Mouse (Mus musculus) monocyte, adult 5-6 weeks (primary cell): ENCODE measurements around the gene Cpn2. TPM values are rescaled to one million over a fixed set of nuclear protein-coding genes. Genes with fewer than 3 reads are reported as not detected.
A peak's percentile ranks its signal among the peaks of the same experiment; 100 is the strongest.

Experiments used
- ATAC-seq: fragments of 153-309, 156-312 bp; replicated peaks from 2 replicates; pipeline ENCODE4 v1.8.0; 2017; ENCODE audit warnings: mild to moderate bottlenecking; ENCODE audit not compliant: low TSS enrichment, insufficient number of reproducible peaks, severe bottlenecking, poor library complexity, low FRiP score
- total RNA-seq: library from RNA; stranded (forward); fragments of 200-1000, 200-491, 200-594 nt; gene quantifications from 3 replicates; pipeline ENCODE4 v1.2.3, GENCODE M21; 2017

The Cpn2 gene
- 0.32 TPM in 1 of 3 replicates, not detected in the others for total RNA-seq

DNA sequence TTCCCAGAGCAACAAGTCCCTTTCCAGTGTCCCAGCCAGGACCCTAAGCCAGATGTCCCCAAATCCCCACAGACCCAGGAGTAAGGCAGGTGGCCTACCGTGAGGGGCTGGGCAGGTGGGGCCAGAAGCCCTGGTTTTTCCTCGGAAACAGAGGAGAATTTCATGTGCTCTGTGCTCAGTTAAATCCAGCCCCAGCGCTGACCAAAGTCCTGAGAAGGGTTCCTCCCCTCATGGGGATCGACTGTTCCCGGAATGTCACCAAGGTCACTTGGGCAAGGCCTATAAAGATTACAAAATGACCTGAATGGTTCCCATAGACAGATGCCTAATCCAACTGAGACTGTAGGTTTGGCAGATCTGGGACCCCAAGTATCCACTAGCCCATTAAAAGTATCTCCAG, at the start of gene Cpn2:
Cpn2 (minus strand) TSS at position 141 of the 400 bp plus-strand sequence.
- no peak for ATAC-seq

DNA sequence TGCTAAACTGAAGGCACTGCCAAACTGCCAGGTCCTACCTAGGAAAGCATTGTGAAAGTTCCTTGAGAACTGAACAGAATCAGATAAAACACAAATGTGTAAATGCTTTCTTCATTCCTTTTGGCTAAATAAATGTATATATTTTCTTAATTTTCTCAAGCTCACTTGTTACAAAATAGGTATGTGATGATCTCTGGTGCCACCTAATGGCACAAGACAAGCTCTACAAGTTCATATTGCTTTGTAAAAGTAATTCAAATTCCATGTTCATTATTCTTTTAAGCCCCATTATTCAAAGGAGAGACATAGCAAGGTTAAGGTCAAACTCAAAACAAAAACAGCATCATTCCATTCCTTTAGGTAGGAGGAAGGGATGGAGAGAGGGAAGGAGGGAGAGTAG, 46.9 kb upstream of the Cpn2 start:
- ATAC-seq, result no peak

DNA sequence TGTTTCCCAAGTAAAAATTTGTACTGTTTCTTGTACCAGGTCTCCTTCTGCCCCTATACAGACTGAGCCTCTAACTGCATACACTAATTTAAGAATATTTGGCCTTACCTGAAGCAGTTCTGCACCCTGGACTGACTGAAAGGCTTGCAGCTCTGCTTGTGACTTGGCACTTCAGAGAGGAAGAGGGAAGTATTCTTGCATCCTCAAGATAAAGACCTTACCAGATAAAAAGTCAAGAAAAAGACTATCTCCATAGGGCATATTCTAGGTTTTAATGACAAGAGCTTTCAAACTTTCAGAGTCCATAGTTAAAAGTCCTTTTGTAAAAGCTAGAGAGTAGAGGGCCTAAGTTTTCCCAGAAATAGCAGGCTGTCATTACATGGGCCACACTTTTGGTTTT, 43.3 kb upstream of the Cpn2 start, which contains the start of gene Gp5:
Gp5 (minus strand) TSS at position 133 of the 400 bp plus-strand sequence.
- no peak for ATAC-seq

DNA sequence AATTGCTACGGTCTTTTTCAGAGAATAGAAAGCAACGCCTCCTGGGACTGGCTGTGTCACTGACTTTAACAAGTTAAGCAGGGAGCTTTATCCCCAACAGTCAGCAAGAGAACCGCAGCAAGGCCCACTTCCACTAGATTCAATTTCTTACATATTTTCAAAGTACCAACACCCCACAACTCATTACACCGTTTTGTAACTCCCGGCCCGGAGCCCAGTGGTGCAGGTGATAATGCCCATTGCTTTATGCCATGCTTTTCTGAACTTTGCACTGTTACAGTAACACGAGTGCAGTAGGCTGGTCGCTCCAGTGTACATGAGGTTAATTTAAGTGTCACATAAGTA, 42.8 kb upstream of the Cpn2 start:
- ATAC-seq, result no peak

DNA sequence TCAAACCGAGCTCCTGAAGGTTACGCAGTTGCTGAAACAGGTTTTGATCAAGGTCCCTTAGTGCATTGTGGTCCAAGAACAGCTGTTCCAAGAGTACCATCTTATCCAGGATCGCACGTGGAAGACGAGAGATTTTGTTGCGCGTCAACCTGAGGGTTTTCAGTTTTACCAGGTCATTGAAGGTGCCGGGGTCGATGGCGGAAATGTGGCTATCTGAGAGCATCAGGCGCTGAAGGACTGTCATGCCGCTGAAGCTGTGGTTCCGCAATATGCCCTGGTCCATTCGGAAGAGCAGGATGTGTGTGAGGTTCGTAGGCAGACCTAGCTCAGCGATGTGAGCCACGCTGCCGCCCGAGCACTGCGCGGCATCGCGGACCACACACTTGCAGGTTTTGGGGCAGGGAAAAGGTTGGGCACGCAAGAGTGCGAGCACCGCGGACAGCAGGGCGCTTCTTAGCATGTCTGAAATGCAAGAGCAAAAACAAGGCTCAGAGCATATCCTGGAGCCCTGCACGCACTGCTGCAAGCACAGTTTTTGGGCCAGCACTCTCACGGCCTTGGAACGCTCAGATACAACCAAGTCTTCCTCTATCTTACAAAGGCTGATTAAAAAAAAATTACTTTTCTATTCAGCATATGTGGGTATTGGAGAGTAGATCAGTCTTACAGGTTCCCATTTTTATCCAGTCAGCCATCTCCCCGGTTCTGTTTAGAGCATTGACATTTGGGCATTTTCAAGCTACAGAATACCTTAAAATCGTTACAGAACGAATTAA, 42.3 kb upstream of the Cpn2 start:
- ATAC-seq, result peak; percentile 38; the same call in 1 of the 2 replicates

DNA sequence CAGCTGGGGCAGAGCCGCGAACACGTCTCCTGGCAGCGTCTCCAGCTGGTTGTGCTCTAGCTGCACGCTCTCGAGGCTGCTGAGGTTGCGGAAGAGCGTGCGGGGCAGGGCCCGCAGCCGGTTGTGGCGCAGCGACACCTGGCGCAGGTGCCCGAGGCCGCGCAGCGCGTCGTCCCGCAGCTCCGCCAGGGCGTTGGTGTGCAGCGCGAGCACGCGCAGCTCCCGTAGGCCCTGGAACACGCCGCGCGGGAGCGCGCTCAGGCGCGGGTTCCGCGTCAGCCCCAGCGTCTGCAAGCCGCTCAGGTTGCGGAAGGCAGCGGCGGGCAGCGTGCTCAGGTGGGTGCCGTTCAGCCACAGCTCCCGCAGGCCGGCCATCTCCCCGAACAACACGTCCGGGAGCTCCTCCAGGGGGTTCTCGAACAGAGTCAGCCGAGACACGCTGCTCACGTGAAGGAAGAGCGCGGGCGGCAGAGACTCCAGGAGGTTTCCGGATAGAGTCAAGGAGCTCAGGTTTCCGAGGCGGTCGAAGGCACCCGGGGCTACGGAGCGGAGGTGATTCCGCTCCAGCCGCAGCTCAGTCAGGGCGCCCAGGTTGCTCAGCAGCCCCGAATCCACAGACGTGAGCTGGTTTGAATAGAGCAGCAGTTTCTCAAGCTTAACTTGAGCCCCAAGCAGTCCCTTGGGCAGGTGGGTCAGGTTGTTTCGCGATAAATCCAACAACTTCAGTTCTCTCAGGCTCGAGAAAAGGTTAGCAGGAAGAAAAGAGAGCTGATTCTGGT, 41.5 kb upstream of the Cpn2 start:
- 0 out of 2 replicates have a peak, but pooled peaks have one; percentile 6 for ATAC-seq

DNA sequence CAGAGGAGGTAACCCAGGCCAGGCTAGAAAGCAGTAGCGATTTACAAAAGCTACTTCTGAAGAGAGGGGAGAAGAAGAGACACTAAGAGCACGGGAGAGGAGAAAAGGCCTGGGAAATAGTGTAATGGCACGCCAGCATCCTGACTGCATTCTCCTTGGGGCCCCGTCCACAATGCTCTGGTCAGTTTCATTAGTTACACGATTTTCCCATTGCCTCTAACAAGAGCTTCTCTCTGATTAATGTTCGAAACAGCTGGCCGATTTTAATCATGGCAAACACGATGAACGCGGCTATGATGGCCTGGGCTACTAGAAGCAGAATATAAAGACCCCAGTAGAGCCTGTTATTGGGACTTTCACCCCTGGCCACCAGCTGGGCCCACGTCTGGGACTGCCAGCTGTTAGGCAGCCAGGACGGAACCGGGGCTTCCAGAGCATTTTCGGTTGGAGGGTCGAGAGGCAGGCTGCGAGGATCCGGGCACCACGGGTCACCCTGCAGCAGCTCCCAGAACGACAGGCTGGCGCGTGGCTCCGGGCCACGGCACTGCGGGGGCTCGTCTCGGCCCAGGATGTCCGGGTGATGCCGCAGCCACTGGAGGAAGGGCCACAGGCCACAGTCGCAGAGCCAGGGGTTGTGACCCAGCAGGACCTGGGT, 40.8 kb upstream of the Cpn2 start:
- no peak for ATAC-seq

DNA sequence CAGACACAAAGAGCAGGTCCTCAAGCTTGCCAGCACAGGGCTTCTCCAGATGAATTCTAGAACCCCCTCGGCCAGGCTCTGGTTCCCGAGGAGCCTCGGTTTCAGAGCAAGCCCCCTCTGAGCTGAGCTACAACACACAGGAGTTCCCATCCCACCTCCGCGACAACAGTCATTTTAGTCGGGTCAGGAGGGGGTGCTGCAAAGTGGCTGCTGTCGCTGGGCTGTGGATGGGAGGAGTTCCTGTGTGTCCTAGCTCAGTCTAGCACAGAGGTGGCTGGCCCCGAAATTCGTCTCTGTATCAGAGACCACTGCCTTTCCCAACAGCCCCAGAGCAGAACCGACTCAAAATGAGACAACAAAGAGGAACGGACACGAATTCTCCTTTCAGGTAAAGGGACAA, 40.0 kb upstream of the Cpn2 start:
- no peak for ATAC-seq

DNA sequence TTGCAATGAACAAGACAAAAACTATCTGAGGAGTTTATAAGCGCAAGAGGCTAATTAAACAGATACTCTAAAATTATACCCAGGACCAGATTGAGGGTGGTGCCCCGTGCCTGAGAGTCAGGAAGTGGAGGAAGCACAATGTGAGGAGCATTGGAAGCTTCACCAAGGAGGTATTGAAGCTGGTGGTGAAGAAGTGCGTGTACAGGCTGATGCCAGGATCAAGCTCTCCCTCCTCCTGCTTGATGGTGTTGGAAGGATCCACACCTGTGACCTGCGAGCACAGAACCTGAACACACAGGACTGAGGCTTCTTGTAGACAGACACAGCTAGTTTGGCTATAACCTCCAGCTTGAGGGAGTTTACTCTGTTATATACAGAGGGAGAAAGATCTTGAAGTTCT, 38.8 kb upstream of the Cpn2 start:
- ATAC-seq, result no peak

DNA sequence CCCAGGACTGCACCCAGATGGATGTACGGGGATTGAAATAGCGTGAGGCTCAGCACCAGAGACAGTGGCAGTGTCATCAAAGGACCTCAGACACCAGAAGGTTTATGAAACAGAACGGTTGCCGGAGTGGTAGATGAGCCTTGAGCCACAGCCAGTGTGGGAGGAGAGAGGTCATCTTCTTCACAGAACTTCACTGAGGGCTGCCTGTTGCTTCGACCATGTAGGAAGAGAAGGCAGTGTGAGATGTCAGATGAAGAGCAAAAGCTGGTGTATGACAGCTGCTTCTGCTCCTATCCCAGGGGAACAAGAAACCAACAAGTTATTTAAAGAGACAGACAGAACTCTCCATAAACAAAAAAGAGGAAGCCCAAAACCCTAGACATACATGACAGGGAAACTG, 36.9 kb upstream of the Cpn2 start:
- ATAC-seq, result no peak

DNA sequence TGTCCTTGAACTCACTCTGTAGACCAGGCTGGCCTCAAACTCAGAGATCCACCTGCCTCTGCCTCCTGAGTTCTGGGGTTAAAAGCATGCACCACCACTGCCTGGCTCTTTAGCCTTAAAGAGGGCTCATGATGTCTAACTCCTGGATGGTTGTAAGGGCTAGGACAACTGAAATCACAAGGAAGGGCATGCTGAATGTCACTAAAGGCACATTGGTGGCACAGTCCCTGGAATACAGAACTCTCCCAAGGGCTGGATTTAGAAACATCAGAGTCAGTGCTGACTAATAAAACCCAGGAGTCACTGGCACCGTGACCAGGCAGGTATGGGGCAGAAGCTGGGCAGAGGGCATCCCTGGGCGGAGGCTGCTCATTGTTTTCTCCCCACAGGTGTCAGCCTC, 36.1 kb upstream of the Cpn2 start:
- ATAC-seq, result no peak

DNA sequence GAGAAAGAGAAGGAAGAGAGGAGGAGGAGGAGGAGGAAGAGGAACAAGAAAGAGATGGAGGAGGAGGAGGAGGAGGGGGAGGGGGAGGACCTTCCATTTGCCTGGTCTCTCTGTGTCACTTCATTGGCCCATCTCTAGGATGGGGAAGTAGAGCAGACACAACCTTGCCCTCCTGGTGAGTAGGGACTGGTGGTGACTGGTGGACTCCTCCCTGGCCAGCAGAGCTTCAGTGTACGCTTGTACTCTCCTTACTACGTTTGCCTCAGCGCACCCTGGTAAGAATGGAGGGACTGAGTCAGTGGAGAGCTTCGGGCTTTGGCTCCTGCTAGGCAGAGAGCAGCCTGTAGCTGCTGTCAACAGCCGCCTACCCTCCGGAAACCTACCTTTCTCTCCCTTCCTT, 35.4 kb upstream of the Cpn2 start:
- no peak for ATAC-seq

DNA sequence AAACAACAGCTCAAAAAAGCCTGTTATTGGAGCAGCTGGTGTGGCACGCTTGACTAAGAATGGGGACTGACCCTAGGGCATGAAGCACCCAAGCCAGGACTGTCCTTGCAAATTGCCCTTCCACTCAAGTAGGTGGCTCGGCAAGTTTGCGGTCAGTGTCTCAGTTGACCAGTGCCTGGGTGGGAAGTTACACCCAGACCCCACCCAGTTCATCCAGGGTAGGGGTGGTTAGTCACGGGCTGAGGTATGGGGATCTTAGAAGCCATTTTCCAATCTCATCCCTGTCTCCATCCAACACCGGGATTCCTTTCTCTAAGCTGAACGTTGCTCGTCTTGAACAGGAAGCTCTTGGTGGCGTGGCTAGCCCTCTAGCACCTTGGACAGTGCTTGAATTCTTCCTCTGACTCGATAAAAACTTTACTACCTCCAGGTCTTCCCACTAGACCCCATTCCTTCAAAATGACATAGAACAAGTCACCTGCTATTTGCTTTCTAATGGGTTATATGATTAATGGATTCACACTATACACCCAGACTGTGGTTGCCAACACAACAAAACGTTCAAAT, 32.5 kb upstream of the Cpn2 start:
- no peak for ATAC-seq

DNA sequence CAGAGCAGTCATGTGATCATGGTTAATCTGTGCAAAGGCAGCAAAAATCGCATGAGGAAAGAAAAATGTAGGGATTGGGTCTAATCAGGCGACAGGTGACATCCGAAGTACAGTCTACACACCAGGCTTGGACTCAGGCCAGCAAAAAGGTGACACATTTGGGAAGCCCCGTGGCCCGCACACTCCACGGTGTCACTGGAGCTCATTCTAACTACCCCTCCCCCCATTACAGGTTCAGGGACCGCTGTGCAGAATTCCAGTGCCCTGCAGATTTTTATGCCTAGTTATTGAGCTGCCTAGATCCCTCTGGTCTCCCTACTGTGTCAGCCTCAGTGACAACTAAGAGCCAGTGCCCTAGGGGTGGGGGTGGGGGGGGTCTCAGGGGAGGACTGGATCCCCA, 30.2 kb upstream of the Cpn2 start:
- ATAC-seq, result no peak

DNA sequence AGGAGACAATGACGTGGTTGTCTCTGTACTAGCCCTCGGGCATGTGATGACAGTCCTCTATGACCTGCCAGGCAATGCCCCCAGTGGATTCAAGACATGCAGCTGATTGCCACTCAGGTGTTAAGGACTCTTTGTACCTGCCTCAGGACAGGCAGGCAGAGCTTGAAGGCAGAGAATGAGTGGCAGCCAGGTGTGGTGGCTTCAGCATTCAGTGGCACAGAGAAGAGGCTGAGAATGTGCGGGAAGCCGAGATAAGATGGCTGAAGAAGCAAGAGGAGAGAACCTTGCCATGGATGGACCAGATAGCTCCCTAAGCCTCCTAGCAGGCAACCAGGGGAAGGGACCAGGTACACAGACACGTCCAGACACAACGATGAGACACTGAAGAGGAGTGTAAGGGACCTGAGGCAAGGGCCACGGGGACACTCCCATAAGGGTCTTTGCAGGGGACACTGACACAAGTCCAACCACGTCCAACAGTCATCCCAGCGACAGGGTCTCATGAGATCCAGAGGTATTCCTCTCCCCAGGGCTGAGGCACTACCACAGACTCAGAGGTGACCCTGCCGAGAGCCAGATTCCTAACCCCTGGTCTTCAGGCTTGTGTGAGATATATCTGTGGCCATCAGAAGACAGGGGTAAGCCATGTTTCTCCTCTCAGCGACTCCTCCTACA, 29.4 kb upstream of the Cpn2 start:
- no peak for ATAC-seq

DNA sequence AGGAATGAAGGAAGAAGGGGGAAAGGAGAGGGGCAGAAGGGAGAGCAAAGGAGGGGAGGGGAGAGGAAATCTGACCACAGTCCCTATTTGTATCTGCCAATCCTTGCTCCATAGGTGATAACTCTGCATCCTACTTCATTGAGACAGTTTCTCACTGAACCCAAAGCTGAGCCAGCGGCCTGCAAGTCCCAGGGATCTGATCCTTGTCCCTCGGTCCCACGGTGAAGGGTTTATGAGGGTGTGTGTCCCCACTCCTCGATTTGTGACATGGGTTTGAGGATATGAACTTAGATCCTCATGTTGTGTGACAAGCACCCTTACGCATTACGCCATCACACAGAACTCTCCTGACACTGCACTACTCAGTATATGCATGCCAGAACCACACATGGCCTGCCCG, 27.8 kb upstream of the Cpn2 start:
- ATAC-seq, result no peak

DNA sequence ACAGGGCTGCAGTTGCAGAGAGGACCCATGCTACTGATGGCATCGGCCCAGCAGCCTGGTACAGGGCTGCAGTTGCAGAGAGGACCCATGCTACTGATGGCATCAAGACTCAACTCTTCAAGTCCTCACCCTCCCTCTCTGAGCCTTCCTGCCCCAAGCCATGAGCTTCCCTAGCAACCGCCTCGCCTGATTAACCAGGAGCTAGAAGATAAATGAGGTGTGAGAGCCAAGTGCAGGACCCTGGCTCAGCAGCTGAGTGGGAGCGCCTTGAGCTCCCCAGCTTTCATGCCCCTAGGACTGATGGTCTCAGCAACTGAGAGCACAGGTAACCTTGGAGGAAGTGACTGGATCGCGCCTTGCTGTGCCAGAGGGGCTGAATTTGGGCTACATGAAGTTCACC, 23.1 kb upstream of the Cpn2 start:
- no peak for ATAC-seq

DNA sequence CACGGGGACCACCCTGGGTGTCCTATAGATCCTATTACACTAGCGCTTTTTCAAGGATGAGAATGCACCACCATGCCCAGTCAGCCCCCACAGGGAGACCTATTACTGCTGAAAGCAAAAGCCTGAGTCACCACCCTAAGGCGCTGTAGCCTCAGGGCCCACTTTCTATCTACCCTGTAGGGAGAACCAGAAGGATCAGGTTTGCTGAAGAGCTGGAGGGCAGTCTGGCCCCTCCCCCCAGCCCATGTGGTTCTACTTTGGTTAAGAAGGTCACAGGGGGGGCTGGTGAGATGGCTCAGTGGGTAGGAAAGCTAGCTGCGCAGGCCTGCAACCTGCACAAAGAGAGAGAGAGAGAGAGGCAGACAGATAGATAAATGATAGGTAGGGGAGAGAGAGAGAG, 18.4 kb upstream of the Cpn2 start:
- ATAC-seq, result no peak
